Mouse (Mus musculus): Measurements from ENCODE around the gene Hsd3b1. TPM values are rescaled to one million over a fixed set of nuclear protein-coding genes. Genes with fewer than 3 reads are reported as not detected.
"Not testable (repeated sequence)": the region's sequence is repeated elsewhere in the genome, so short reads cannot be mapped to it uniquely, and the experiment has no call there.

Gene Hsd3b1
- 0.26 and 0.27 TPM in 2 replicates for polyA plus RNA-seq (2015; fragmentation: Nextera tagmentation; extraction: Ambion mirVana)

DNA sequence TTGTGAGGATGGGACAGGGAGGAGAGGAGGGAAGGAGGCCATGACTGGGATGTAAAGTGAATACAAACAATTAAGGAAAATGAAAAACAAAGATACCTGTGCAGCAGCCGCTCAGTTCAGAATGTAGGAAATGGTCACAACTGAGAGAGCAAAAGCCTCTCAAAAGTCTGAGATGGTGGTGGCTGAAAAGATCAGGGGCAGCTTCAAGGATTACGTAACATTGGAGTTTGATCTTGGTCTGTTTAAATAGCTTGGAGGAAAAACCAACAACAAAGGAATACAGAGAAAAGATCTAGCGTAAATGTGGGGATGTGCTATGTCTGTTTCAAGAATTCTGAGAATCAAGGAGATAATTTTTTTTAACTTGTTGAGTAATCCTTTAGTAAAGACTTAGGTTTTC lies at the start of gene Hsd3b1:
Hsd3b1 (minus strand) TSS at position 219 of the 400 bp plus-strand sequence.
- DNase-seq (ENCODE audit: low spot score): no peak

DNA sequence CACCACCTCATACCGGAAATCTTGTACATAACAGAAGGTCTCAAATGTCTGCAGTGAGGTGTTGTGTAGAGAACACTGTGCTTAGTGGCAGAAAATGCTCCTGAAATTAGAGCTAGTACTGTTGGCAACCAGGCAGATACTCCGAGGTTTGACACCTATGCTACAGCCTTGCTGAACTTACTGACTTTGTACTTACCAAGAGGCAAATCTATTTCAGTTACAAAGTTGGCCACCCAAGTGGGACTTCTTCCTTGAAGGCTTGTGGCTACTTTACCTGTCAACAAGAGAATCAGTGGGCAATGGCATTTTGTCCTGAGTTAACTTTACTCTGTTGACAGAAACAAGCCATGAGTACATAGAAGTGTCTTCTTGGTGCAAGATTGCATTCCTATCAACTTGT lies 38.0 kb upstream of the Hsd3b1 start:
- DNase-seq (ENCODE audit: low spot score): no peak

DNA sequence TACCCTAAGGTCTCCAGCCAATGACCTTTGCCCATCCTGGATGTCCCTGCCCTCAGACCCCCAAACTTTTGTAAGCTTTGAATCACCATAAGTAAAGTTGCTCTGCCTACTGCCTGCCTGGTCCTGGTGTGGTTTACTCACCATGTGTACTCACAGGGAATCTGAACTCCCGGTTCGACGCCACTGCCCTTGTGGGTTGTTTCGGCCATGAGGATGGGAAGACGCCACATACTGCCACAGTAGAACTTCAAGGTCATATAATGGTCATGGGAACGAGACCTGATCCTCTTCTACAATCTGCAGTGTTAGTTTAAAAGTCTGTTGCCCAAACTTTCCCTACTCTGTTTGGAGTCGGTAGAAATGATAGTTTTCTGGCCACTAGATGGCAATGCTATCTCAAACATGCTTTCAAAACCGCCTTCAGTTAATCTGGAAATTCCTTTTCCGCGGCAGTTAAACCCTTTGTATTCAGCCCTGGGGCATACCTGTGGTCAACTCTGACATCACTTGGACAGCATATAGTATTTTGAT lies 35.5 kb upstream of the Hsd3b1 start:
- DNase-seq (ENCODE audit: low spot score): no peak

DNA sequence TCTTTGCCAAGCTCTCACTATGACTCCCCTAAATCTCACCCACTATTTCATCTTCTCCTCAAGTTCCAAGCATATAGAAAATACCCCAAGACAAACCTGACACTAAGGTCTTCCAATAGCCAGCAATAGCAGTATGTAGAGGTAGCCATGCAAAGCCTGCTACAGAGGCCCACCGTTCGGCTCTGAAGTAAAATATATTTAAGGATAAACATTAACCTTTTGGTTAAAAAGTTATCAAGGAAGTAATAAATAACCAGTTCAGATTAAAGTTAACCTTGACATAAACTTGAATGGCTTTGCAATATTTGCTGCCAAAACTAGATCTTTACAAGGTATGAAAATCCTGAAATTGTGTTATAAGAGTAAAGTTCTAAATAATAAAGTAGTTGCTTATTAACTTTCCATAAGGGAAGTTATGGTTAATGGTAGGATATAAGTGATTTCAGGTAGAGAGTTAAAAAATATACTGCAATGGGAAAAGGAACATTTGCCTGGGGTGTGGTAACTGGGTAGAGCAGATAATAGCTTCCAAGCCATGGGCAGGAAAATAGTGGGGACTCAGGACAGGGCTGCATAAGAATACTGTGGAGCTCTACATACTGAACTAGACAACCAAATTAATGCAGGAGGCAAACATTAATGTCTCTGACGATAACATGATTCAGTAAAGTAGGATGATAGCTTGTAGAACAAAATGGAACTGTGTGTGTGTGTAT lies 33.6 kb upstream of the Hsd3b1 start, which contains the start of gene Hao2:
Hao2 (minus strand) TSS at position 183 of the 716 bp plus-strand sequence.
- no peak for DNase-seq (ENCODE audit: low spot score)

DNA sequence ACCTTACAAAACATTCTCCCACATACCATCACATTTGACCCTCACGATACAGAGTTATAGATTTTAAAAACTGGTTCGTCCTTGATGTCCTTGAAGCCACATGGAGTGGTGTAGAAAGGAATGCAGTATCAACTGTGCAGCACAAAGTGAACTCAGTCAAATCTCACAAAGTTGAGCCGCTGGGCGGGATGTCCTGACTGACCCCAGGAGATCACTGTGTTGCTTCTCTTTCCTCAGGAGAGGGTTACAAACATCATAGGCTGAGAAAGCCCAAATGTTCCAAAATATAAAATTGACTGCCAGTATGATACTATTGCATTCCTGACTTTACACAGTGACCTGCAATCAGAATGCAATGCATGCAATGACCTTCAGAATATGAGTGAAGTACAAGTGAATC lies 30.8 kb upstream of the Hsd3b1 start:
- DNase-seq (ENCODE audit: low spot score): no peak

DNA sequence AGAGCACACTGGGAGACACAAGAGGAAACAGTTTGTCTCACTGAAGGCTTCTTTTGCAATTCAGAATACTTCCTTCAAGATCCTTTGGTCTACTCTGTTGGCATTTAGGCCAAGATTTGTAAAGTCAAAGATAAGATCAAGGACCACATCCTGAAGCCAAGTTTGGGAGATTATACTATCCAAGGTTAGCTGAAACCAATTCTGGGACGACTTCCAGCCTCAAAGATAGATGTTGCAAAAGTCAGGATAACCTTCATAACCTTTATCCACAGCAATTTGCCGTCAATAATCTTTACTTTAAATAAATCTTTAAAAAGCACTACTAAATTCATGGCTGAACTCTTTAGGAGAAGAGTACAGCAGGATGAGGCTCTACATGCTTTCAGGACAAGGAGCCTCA lies 28.6 kb upstream of the Hsd3b1 start:
- no peak for DNase-seq (ENCODE audit: low spot score)

DNA sequence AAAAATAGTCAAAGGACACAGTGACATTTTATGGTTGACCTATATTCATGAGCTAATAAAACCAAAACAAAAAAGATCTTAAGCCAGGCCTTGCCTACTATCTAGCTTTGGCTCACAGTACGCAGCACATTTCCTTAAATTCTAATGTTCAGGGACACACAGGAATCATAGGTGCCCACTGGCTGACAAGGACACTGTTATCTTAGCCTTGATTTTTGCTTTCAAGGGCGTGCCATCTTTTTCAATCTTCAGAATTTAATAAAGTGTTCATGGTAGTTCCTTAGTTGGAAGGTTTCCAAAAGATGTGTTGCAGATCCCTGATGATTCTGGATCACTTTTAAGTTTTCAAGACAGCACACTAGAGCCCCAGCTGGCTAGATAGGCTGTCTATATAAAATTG lies 21.2 kb upstream of the Hsd3b1 start:
- no peak for DNase-seq (ENCODE audit: low spot score)

DNA sequence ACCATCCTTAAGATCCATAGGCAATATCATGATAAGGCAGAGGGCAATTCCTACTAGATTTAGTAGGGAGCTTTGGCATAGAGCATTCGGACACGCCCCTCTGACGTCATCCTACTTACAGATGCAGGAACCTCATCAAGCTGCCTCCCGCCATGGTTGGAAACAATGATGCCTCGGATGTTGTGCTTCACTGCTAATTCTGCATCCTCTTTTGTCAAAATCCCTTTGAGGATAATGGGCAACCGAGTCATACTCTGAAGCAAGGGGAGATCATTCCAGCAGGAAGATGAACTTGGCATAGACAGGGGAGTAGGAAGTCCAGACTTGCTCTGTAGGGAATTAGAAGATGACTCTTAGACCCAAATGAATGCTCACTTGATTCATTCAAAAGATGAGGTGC lies 20.6 kb upstream of the Hsd3b1 start:
- no peak for DNase-seq (ENCODE audit: low spot score)

DNA sequence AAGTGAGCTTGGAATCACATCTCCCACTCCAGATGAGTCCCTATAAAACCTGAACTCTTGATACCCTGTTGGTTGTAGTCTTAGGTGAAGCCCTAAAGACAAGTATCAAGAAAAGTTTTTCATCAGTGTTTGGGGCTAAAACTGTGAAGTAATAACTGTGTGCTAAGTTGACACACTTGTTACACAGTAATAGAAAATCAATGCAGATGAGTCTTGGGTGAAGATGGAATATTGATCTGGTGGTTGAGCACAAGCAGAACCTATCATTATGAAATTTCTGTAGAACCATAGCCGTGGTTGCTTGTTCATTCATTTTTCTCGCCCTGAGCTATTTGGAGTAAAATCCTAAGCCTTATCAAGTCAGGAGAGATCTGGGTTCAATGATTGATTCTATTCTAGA lies 8.6 kb upstream of the Hsd3b1 start:
- DNase-seq (ENCODE audit: low spot score): no peak

DNA sequence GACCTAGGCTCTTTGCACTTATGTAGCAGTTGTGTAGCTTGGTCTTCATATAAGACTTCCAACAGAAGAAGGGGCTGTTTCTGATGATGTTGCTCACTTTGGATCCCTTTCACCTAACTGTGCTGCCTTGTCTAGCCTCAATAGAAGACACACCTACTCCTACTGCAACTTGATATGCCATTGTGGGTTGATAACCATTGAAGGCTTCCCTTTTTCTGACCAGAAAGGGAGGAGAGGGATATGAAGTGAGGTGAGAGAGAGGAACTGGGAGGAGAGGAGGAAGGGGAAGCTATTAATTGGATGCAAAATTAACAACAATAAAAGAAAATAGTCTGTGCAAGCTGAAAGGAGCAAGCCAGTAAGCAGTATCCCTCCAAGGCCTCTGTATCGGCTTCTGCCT lies 3.2 kb upstream of the Hsd3b1 start:
- no peak for DNase-seq (ENCODE audit: low spot score)

DNA sequence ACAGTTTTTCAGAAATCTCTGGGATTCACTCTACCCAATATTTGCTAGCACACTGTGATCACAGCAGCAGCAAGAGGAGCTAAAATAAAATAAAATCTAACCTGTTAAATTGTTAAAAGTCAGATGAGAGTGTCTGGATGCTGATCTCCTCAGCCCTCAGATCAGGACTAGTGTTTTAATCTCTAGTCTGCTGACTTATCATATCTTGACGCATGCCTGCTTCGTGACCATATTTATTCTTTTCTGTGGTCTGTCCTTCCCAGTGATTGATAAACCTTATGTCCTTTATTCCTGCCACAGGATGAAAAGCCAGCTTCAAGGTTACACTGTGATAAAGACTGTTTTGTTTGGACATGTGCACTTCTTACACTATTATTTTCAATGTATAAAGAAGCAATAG lies 1.5 kb downstream of the Hsd3b1 start:
- no peak for DNase-seq (ENCODE audit: low spot score)

DNA sequence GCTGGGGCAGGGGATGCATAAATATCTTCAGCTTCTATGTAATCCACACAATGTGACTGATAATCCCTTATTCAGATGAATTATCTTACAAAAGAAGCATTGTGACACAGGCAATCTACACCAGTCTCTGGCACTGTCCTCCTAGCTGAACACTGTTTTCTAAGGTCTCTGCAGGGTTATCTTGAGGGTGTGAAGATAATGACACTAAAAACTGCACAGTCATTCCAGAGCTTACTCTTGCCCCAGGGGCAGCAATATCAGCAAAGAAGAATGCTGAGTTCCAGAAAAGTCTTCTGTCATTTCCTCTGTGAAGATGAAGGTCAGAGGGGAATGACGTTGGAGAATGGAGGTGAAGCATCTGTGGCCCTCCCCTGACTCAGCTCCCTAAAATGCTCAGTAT lies 2.7 kb downstream of the Hsd3b1 start:
- DNase-seq (ENCODE audit: low spot score): no peak

DNA sequence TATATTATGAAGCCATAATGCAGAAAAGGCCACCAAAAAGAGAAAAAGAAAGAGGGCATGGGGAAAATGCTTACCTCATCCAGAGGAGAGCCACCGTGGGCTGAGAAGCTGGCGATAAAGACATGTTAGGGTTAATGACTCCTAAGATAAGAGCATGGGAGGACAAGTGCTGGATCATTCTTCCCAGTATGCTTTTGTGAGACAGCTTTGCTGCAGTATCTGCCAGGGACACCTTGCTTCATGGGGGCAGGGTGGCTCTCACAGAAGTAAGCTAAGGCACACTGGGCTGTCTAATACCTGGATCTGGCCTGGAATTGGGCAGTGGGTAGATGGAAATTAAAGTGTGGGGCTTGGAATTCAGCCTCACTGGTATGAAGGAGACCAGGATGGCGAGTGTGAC lies 4.4 kb downstream of the Hsd3b1 start:
- no peak for DNase-seq (ENCODE audit: low spot score)

DNA sequence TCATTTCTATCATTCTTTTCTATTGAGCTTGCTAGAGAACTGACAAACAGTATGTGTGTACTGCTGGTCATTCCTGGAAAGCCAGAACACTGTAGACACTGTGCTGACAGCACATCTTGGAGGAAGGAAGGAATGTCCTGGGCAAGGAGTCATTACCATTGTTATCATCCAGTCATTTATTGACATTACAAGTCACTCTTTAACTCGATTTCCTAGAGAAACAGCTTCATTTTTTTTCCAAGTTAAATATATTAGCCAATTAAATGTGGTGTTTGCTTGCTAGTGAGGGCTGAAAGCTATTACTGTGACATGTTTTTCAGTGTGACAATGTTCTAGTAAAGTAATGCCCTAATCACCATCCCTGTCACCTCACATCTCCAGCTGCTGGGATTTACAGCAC lies 5.9 kb downstream of the Hsd3b1 start:
- no peak for DNase-seq (ENCODE audit: low spot score)

DNA sequence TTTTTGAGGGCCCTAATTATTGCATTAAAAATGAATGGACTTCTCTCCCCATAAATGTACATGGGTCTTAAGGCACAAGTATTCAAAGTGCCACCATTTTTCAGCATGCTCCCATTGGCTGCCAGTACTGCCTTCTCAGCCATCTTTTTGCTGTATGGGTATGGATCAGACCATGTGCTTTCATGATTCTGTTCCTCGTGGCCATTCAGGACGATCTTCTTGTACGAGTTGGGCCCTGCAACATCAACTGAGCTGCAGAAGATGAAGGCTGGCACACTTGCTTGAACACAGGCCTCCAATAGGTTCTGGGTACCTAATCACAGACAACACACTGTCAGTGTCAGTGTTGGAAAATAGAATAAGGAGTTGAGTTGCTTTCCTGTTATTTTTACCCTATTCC lies 6.5 kb downstream of the Hsd3b1 start:
- DNase-seq (ENCODE audit: low spot score): no peak

DNA sequence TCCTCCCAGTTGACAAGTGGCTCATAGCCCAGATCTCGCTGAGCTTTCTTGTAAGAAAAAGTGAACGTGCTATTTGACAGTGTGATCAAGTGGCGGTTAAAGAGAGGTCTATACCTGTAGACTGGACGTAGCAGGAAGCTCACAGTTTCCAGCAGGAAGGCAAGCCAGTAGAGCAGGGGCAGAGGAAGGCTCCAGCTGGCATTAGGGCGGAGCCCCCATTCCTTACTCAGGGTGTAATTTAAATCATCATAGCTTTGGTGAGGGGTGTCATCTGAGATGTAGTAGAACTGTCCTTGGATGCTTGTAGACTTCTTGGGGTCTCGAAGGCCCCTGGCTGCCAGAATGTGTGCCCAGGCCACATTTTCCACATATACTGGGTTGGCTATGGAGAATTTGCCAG lies 7.0 kb downstream of the Hsd3b1 start:
- no peak for DNase-seq (ENCODE audit: low spot score)

DNA sequence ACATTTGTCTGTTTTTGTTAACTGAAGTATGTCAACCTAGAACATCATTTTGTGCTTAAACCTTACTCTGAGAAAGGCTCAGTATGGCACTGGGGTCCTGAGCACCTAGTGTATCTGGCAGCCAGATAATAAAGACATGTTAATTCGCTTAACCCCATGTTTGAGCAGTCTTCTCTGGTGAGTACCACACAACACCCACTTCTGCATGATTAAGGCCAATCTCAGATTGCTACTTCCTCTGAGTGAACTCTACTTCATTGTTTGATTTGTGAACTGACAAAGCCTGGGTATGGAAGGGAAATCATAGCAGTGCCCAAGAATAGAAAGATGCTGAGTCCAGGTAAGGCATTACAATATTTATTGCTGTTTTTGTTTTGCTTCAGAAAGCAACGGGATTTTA lies 7.7 kb downstream of the Hsd3b1 start:
- DNase-seq (ENCODE audit: low spot score): no peak

DNA sequence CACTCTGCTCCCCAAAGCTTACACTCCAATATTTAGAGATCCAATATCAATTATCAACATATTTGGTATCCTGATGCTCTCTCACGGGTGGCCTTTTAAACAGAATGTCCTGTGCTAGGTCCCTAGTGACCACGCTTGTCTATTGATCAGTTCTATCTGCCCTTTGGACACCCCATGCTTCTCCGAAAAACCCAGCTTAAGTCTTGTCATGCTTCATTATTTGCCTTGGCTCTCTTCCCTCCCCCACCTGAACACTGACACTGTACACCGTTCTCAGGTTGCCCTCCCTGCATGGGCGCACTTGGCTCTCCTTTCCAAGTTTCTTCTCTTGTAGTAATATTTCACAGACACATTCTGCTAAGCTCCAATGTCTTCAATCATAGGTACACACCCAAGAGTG lies 9.3 kb downstream of the Hsd3b1 start:
- no peak for DNase-seq (ENCODE audit: low spot score)

DNA sequence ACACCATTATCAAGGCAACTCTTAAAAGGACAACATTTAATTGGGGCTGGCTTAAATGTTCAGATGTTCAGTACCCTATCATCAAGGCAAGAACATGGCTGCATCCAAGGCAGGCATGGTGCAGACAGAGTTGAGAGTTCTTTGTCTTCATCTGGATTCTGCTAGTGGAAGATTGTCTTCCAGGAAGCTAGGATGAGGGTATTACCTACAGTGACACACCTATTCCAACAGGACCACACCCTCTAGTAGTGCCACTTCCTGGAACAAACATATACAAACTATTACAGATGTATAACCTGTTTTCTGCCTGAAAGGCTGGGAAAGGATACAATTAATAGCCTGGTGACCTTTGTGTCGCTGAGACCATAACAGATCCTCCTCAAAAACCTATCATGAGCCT lies 10.7 kb downstream of the Hsd3b1 start:
- DNase-seq (ENCODE audit: low spot score): no peak

DNA sequence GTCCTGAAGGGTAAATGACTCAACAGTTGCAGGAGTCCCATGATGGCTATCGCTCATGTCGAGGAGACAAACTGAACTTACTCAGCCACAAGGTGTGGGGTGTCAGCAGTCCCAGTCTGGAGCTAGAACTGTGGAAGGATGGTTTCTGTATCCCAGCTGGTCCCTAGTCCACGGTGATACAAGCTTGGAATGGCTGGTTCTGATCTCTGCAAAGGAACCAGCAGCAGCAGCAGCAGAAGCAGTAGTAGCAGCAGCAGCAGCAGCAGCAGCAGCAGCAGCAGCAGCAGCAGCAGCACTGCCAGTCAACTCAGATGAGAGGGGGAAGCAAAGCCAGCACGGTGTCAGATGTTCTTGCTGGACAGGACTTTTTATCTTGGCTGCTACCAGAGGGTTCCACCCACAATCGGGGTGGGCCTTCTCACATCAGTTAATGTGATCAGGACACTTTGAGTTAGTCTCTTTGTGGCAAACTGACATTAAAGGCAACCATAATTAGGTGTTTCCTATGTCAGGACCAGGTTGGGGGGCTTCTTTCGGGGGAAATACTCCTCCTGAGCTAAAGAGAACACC lies 45.4 kb downstream of the Hsd3b1 start, which contains the start of gene Hsd3b6:
Hsd3b6 (minus strand) TSS at position 343 of the 570 bp plus-strand sequence.
- no peak for DNase-seq (ENCODE audit: low spot score)

DNA sequence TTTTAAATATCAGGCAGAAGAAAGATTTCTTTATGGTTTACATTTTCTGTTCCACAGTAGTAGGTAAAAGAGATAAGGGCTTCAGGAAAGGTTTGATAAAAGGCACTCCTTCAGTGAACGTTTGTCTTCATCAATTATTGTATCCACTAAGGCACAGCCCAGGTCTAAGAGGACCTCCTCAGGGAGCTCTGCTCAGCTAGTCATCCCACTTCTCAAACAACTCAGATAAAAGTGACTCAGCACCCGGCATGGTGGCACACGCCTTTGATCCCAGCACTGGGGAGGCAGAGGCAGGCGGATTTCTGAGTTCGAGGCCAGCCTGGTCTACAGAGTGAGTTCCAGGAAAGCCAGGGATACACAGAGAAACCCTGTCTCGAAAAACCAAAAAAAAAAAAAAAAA lies 46.9 kb downstream of the Hsd3b1 start:
- DNase-seq (ENCODE audit: low spot score): not testable (repeated sequence)

DNA sequence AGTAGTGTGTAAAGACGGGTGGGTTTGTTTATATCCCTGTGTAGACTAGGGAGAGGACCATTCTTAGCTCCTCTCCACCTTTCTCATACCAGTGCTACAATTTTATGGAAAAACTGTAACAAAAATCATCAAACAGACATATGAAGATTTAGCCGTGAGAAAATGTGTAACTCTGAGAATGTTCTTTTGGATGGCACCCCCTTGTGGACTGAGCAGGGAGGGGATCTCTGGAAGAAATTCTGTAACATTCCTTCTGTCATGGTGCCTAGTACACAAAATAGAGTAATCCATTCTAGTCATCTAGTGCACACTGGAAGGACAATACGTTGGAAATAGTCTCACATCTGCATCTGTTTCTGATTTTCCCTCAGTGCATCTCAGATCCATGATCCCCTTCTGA lies 54.6 kb downstream of the Hsd3b1 start:
- DNase-seq (ENCODE audit: low spot score): not testable (repeated sequence)

Measured in thymus, postnatal 0 days (tissue).